Mouse (Mus musculus) bone marrow, adult 2 months (tissue): ENCODE results near the gene Hdac5.

Experiments
- CTCF ChIP-seq: fragments of 200-500 bp; IDR thresholded peaks from 2 replicates; pipeline ENCODE4 v1.5.1; 2011; ENCODE audit warnings: low read length, control low read depth; ENCODE audit not compliant: control insufficient read depth, insufficient read depth
- POLR2A ChIP-seq: fragments of 200-500 bp; IDR thresholded peaks from 2 replicates; pipeline ENCODE4 v1.6.1; 2011; ENCODE audit warnings: low read depth, mild to moderate bottlenecking, control low read depth, low read length, borderline replicate concordance; ENCODE audit not compliant: control insufficient read depth

GRCm38 (mm10) chr11:102249351-102250090 lies 19.6 kb upstream of the Hdac5 start:
- TF ChIP-seq CTCF (no peak), POLR2A (no peak)
